Mouse (Mus musculus): ENCODE data around the gene Ano1.

Gene Ano1

GRCm38 (mm10) chr7:144552274-144552673, 199.5 kb downstream of the Ano1 start:
- in situ Hi-C loops (cut with MboI; ENCODE audit: low sequenced_read_pairs), result no loop called here

- in situ Hi-C loops (cut with MboI; ENCODE audit: low sequenced_read_pairs), result no loop called here
Measured at GRCm38 (mm10) chr7:144550811-144551210, 201.0 kb downstream of the Ano1 start.

- in situ Hi-C loops (cut with MboI; ENCODE audit: low sequenced_read_pairs), result no loop called here
Measured at GRCm38 (mm10) chr7:144549904-144550566, 201.7 kb downstream of the Ano1 start.

GRCm38 (mm10) chr7:144545231-144545630, 206.5 kb downstream of the Ano1 start:
- in situ Hi-C loops (cut with MboI; ENCODE audit: low sequenced_read_pairs), result no loop called here

- in situ Hi-C loops (cut with MboI; ENCODE audit: low sequenced_read_pairs), result no loop called here
Measured at GRCm38 (mm10) chr7:144541351-144541750, 210.4 kb downstream of the Ano1 start.

- in situ Hi-C loops (cut with MboI; ENCODE audit: low sequenced_read_pairs), result no loop called here
Measured at GRCm38 (mm10) chr7:144539146-144539545, 212.6 kb downstream of the Ano1 start.

Data from CH12F3 (cell line).